Mouse (Mus musculus) small intestine, adult 2 months (tissue): ENCODE results near the gene Cyth4. TPM values are rescaled to one million over a fixed set of nuclear protein-coding genes. Genes with fewer than 3 reads are reported as not detected.

Experiments used
- H3K27ac ChIP-seq: fragments of 200-500 bp; 2 replicates; pipeline ENCODE4 v1.5.1; 2012; ENCODE audit warnings: low read depth, low read length, control low read depth, inconsistent platforms; ENCODE audit not compliant: insufficient read depth
- H3K27me3 ChIP-seq: fragments of 200-500 bp; 2 replicates; pipeline ENCODE4 v1.6.1; 2012; ENCODE audit warnings: mild to moderate bottlenecking, moderate library complexity, low read length, inconsistent platforms; ENCODE audit not compliant: control insufficient read depth, insufficient read depth
- H3K36me3 ChIP-seq: fragments of 200-500 bp; 2 replicates; pipeline ENCODE4 v1.6.1; 2012; ENCODE audit warnings: mild to moderate bottlenecking, low read length, control low read depth, inconsistent platforms; ENCODE audit not compliant: control insufficient read depth, insufficient read depth
- H3K4me1 ChIP-seq: fragments of 200-500 bp; 2 replicates; pipeline ENCODE4 v1.6.1; 2012; ENCODE audit warnings: low read length, inconsistent platforms, mixed read lengths; ENCODE audit not compliant: control insufficient read depth, insufficient read depth, insufficient read length
- H3K4me3 ChIP-seq: fragments of 200-500 bp; 2 replicates; pipeline ENCODE4 v1.5.1; 2012; ENCODE audit warnings: low read depth, mild to moderate bottlenecking, control low read depth, inconsistent platforms, low read length, moderate library complexity
- CTCF ChIP-seq: fragments of 200-500 bp; IDR thresholded peaks from 2 replicates; pipeline ENCODE4 v1.5.1; 2012; ENCODE audit warnings: low read depth, mild to moderate bottlenecking, control low read depth, inconsistent platforms, low read length, moderate library complexity, mixed read lengths; ENCODE audit not compliant: insufficient replicate concordance, insufficient read length; ENCODE audit errors: extremely low read depth
- POLR2A ChIP-seq: fragments of 200-500 bp; IDR thresholded peaks from 2 replicates; pipeline ENCODE4 v1.6.1; 2012; ENCODE audit warnings: low read depth, mild to moderate bottlenecking, control low read depth, inconsistent platforms, low read length, moderate library complexity
- WGBS: fragments of 180-500 bp; shearing (Covaris S2); methylation state at CpG from one replicate; pipeline ENCODE4 v1.1.7; 2018; 5-methylcytosine and 5-hydroxymethylcytosine counted together
- polyA plus RNA-seq: library from polyadenylated mRNA; depleted of rRNA; stranded (reverse); fragments of >200 nt; gene quantifications from 2 replicates; pipeline ENCODE4 v1.2.3, GENCODE M21; 2012

The Cyth4 gene
- polyA plus RNA-seq, 1 experiment: 12.7 TPM

DNA sequence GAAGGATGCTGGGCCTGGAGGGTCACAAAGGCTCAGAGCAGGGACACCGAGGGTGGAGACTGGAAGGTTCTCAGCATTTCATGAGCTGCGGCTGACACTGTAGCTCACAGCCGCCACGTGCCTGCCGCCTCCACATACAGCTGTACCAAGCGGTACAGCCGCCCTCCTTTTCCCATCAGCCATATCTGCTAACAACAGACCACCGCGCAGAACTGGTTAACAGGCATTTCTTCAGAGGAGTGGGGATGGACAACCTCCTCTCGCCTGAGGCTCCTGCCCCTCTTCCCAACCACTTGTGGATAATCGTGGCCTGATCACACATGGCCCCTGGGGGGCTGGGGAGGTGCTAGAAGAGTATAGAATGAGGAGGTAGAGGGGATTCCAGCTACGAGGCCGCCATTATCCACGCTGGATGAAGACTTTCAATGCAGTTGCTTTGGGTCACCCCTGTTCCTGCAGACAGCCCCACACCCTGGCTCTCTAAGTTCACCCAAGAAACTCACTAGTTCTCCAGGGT lies 4.3 kb upstream of the Cyth4 start:
- no peaks in the 10 kb centered on the region for H3K27me3 ChIP-seq
- no peak overlapping the region for H3K4me3 ChIP-seq
- H3K36me3 ChIP-seq: no peaks in the 10 kb centered on the region
- no peak overlapping the region for H3K27ac ChIP-seq
- peaks cover 12% of the 10 kb centered on the region; the same call in 1 of the 2 replicates for H3K4me1 ChIP-seq
- TF ChIP-seq CTCF: no peak
- no peak for TF ChIP-seq POLR2A
- WGBS: 75% methylated on average over 14 of the region's 14 CpGs

- no peak for TF ChIP-seq POLR2A
- TF ChIP-seq CTCF: no peak
- WGBS: 80% methylated on average over 7 of the region's 7 CpGs
These were observed 2.9 kb upstream of the Cyth4 start for GRCm38 (mm10) chr15:78593896-78594425.

DNA sequence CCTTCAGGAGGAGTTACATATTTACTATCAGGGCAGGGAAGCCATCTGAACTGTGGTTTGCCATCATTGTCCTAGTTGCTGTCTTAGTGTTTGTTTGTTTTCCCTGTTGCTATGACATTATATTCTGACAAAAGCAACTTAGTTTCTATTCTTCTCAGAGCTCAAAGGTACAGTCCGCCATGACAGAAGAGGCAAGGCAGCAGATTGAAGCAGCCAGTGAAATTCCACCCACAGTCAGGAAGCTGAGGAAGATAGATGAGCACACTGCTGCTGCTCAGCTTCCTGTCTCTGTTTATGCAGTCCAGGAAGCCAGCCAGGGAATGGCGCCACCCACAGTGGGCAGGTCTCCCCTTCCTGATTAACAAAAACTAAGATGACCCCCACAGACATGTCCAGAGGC lies 2.0 kb upstream of the Cyth4 start:
- 58% methylated on average over 2 of the region's 2 CpGs for WGBS
- Histone ChIP-seq H3K4me3 (no peak overlapping the region), H3K36me3 (no peaks in the 10 kb centered on the region), H3K27ac (no peak overlapping the region), H3K27me3 (no peaks in the 10 kb centered on the region), H3K4me1 (peaks cover 9% of the 10 kb centered on the region)
- no peak for TF ChIP-seq POLR2A
- TF ChIP-seq CTCF: no peak

More at GRCm38 (mm10) chr15:78593896-78594425, 2.9 kb upstream of the Cyth4 start:
- H3K36me3 ChIP-seq: no peaks in the 10 kb centered on the region
- H3K4me1 ChIP-seq: peaks cover 13% of the 10 kb centered on the region
- H3K4me3 ChIP-seq: no peak overlapping the region
- H3K27me3 ChIP-seq: no peaks in the 10 kb centered on the region
- H3K27ac ChIP-seq: no peak overlapping the region

DNA sequence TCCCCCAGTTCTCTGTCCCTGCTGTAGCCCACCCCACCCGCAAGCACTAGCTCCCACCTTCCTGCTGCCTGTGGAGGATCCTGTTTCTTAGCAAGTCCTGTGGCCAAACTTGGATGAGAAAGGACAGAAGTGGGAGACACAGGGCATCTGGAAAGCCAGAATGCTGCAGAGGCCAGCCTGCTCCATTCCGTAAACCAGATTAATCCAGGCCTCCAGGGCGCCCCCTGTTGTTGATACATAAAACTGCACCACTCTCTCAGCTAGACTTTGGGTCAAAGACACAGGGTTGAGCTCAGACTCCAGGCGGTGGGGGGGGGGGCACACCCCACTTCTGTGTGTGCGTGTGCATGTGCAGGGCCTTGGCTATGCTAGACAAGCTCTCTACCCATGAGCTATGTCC lies 1.4 kb upstream of the Cyth4 start:
- no peak overlapping the region for H3K27ac ChIP-seq
- H3K36me3 ChIP-seq: no peaks in the 10 kb centered on the region
- no peak overlapping the region for H3K4me3 ChIP-seq
- peaks cover 9% of the 10 kb centered on the region for H3K4me1 ChIP-seq
- WGBS: 64% methylated on average over 5 of the region's 5 CpGs
- no peaks in the 10 kb centered on the region for H3K27me3 ChIP-seq
- peak; percentile 35; the same call in 1 of the 2 replicates for TF ChIP-seq CTCF
- TF ChIP-seq POLR2A: no peak

DNA sequence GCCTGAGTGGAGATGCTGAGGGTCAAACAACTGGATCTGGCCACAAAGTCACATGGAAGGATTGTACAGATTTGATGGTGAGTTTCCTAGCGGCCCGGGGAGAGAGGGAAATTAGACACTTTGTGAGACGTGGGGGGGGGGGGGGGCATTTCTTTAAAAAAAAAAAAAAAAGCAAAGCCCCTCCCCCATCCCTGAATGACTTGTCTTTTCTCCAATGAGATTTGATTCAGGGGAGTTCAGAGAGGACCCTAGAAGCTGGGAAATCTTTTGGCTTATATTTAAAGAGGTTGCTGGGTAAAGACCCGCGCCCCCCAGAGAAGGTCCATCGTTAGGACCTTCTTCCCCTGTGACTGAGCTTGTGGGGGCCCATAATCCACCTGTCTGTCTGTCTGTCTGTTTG lies 343 bp upstream of the Cyth4 start:
- TF ChIP-seq POLR2A (no peak), CTCF (no peak)
- H3K27me3 ChIP-seq: no peaks in the 10 kb centered on the region
- H3K27ac ChIP-seq: peak overlapping the region; percentile 35; the same call in 1 of the 2 replicates
- WGBS: 73% methylated on average over 6 of the region's 6 CpGs
- peaks cover 9% of the 10 kb centered on the region for H3K4me1 ChIP-seq
- H3K4me3 ChIP-seq: peak overlapping the region; percentile 62; the same call in 1 of the 2 replicates
- H3K36me3 ChIP-seq: no peaks in the 10 kb centered on the region

DNA sequence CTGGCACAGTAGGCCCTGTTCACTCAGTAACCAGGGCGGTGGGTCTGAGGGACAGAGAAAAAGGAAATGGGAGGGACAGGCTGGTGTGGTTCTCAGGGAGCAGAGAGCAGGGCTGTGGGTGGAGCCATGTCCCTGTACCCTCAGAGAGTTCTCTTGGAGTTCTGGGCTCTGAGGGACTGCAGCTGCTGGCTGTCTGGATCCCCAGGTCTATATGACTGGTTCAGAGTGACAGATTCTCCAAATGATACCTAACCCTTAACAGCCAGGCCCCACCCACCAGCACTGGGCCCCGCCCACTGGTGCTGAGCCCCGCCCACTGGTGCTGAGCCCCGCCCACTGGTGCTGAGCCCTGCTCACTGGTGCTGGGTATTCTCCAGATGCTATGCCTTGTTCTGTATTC lies 882 bp downstream of the Cyth4 start:
- no peak for TF ChIP-seq CTCF
- TF ChIP-seq POLR2A: no peak
- Histone ChIP-seq H3K4me3 (peak overlapping the region; percentile 62), H3K4me1 (peaks cover 9% of the 10 kb centered on the region), H3K27me3 (no peaks in the 10 kb centered on the region), H3K36me3 (no peaks in the 10 kb centered on the region), H3K27ac (peak overlapping the region; percentile 38; the same call in 1 of the 2 replicates)
- WGBS: 32% methylated on average over 4 of the region's 4 CpGs

DNA sequence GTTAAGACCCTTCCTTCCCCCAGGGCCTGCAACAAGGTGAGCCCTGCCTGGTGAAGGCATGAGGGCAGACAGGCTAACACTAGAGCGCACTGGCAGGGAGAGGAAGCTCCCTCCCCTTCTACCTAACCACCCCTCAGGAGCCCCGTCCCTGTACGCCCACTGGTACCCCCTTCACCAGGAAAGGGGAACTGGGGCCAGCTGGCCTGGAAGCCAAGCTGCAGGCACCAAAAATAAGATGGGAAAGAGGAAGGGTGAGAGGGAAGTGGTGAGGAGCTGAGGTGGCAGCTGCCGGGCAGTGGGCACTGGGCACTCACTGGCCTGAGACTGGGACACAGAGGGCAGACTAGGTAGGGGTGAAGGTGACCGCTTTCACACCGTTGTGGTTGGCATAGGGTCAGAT lies 2.3 kb downstream of the Cyth4 start:
- Histone ChIP-seq H3K4me1 (peaks cover 9% of the 10 kb centered on the region), H3K27me3 (no peaks in the 10 kb centered on the region), H3K4me3 (peak overlapping the region; percentile 11), H3K36me3 (no peaks in the 10 kb centered on the region), H3K27ac (no peak overlapping the region)
- no peak for TF ChIP-seq CTCF
- no peak for TF ChIP-seq POLR2A
- WGBS: 72% methylated on average over 6 of the region's 6 CpGs
